Mouse (Mus musculus) ES-E14 (cell line): ENCODE measurements around the gene Calhm3. TPM values are rescaled to one million over a fixed set of nuclear protein-coding genes. Genes with fewer than 3 reads are reported as not detected.

Experiments
- DNase-seq: peaks from one replicate; pipeline ENCODE4 v3.0.0-alpha.2; 2013; ENCODE audit warnings: low read depth, low spot score
- H3K27ac ChIP-seq: 2 replicates; pipeline ENCODE4 v1.5.1; 2012; ENCODE audit warnings: low read depth, mild to moderate bottlenecking, low read length, moderate library complexity, mixed read lengths; ENCODE audit not compliant: poor library complexity, insufficient read depth, severe bottlenecking
- H3K36me3 ChIP-seq: 2 replicates; pipeline ENCODE4 v1.6.1; 2012; ENCODE audit warnings: mild to moderate bottlenecking, low read length, moderate library complexity, mixed read lengths; ENCODE audit not compliant: control insufficient read depth, poor library complexity, insufficient read depth, severe bottlenecking
- H3K4me1 ChIP-seq, 2 experiments: fragments of 150-350 bp in 1 of 2; sonication (generic) in 1 of 2; 2 replicates each; pipeline ENCODE4 v1.6.1; 2012; ENCODE audit warnings: low read length in 2 of 2, mild to moderate bottlenecking in 1 of 2, mixed read lengths in 1 of 2; ENCODE audit not compliant: control insufficient read depth in 2 of 2, insufficient read depth in 2 of 2, poor library complexity in 1 of 2
- H3K4me3 ChIP-seq, 2 experiments: fragments of 150-350 bp in 1 of 2; sonication (generic) in 1 of 2; 2 replicates each; pipeline ENCODE4 v1.5.1; 2012; ENCODE audit warnings: low read length in 2 of 2, low read depth in 1 of 2, mild to moderate bottlenecking in 1 of 2, mixed read lengths in 1 of 2; ENCODE audit not compliant: insufficient read depth in 1 of 2, poor library complexity in 1 of 2, severe bottlenecking in 1 of 2
- H3K9ac ChIP-seq: 2 replicates; pipeline ENCODE4 v1.6.1; 2012; ENCODE audit warnings: low read depth, mild to moderate bottlenecking, low read length, mixed read lengths; ENCODE audit not compliant: poor library complexity, insufficient read depth, severe bottlenecking
- H3K9me3 ChIP-seq: fragments of 150-350 bp; sonication (generic); 2 replicates; pipeline ENCODE4 v1.6.1; 2012; ENCODE audit warnings: low read depth, mild to moderate bottlenecking, low read length; ENCODE audit not compliant: control insufficient read depth, insufficient read depth
- CHD2 ChIP-seq: IDR thresholded peaks from 2 replicates; pipeline ENCODE4 v1.6.1; 2014; ENCODE audit warnings: mild to moderate bottlenecking, low read depth, low read length, inconsistent platforms
- HCFC1 ChIP-seq: IDR thresholded peaks from 2 replicates; pipeline ENCODE4 v1.6.1; 2012; ENCODE audit warnings: low read length, inconsistent platforms, borderline replicate concordance; ENCODE audit not compliant: insufficient read depth
- MAFK ChIP-seq: IDR thresholded peaks from 2 replicates; pipeline ENCODE4 v1.6.1; 2014; ENCODE audit warnings: mild to moderate bottlenecking, low read depth, low read length, inconsistent platforms; ENCODE audit not compliant: insufficient read depth
- ZC3H11A ChIP-seq: IDR thresholded peaks from 2 replicates; pipeline ENCODE4 v1.6.1; 2012; ENCODE audit warnings: low read depth, mild to moderate bottlenecking, inconsistent platforms, low read length, borderline replicate concordance
- ZNF384 ChIP-seq: IDR thresholded peaks from 2 replicates; pipeline ENCODE4 v1.6.1; 2012; ENCODE audit warnings: low read depth, low read length, inconsistent platforms
- in situ Hi-C, 2 experiments: fragments of 600-800 bp; cut with MboI; formaldehyde crosslinking; loops; one replicate each; pipeline ENCODE4 v1.15.1; 2025; ENCODE audit warnings: low sequenced_read_pairs in 2 of 2, inconsistent platforms in 1 of 2; ENCODE audit not compliant: unreplicated experiment in 2 of 2
- total RNA-seq: library from RNA; depleted of rRNA; stranded (reverse); fragments of 300-350 nt; gene quantifications from 2 replicates; pipeline ENCODE4 v1.2.3, GENCODE M21; 2012

The Calhm3 gene
- total RNA-seq, 1 experiment, result 2.8 TPM

GRCm38 (mm10) chr19:47153767-47154166 is 3.8 kb downstream of the Calhm3 start:
- in situ Hi-C loops, result no loop called here
- no peak for DNase-seq
- TF ChIP-seq MAFK (no peak), HCFC1 (no peak), CHD2 (no peak), ZNF384 (no peak), ZC3H11A (no peak)

GRCm38 (mm10) chr19:47152062-47152369 is 5.5 kb downstream of the Calhm3 start:
- Histone ChIP-seq H3K9me3 (no peaks in the 10 kb centered on the region), H3K9ac (peak overlapping the region; percentile 3; the same call in 1 of the 2 replicates), H3K27ac (no peak overlapping the region), H3K36me3 (no peaks in the 10 kb centered on the region), H3K4me3 (peak overlapping the region in 1 of 2 experiments; percentile 32; a peak in 1 of 4 replicates), H3K4me1 (peaks cover 0 to 20% of the 10 kb centered on the region in 2 experiments; a peak in 3 of 4 replicates)
- in situ Hi-C loops, result no loop called here
- no peak for DNase-seq
- TF ChIP-seq CHD2 (no peak), ZNF384 (no peak), MAFK (no peak), ZC3H11A (no peak), HCFC1 (no peak)

More at GRCm38 (mm10) chr19:47153767-47154166, 3.8 kb downstream of the Calhm3 start:
- Histone ChIP-seq H3K9ac (no peak overlapping the region), H3K4me3 (no peak overlapping the region), H3K9me3 (no peaks in the 10 kb centered on the region), H3K27ac (no peak overlapping the region), H3K36me3 (no peaks in the 10 kb centered on the region), H3K4me1 (peaks cover 0 to 18% of the 10 kb centered on the region in 2 experiments; a peak in 2 of 4 replicates)

GRCm38 (mm10) chr19:47151332-47152061 is 6.1 kb downstream of the Calhm3 start:
- DNase-seq, result no peak
- peaks cover 0 to 20% of the 10 kb centered on the region in 2 experiments; a peak in 3 of 4 replicates for H3K4me1 ChIP-seq
- in situ Hi-C loops, result no loop called here

GRCm38 (mm10) chr19:47149854-47150253 is 7.7 kb downstream of the Calhm3 start:
- no peak for DNase-seq
- H3K4me3 ChIP-seq, result no peak overlapping the region
- H3K4me1 ChIP-seq, result peaks cover 0 to 21% of the 10 kb centered on the region in 2 experiments; a peak in 3 of 4 replicates
- H3K36me3 ChIP-seq, result no peaks in the 10 kb centered on the region
- in situ Hi-C loops, result no loop called here
- TF ChIP-seq ZC3H11A (no peak), ZNF384 (peak; percentile 90)
- H3K9me3 ChIP-seq, result no peaks in the 10 kb centered on the region
- peak overlapping the region; percentile 54; the same call in 1 of the 2 replicates for H3K27ac ChIP-seq
- no peak overlapping the region for H3K9ac ChIP-seq

More at GRCm38 (mm10) chr19:47151332-47152061, 6.1 kb downstream of the Calhm3 start:
- TF ChIP-seq ZNF384, result no peak
- TF ChIP-seq HCFC1, result no peak
- no peak for TF ChIP-seq CHD2
- no peak for TF ChIP-seq ZC3H11A
- TF ChIP-seq MAFK, result no peak
- peak overlapping the region in 1 of 2 experiments; percentile 32; a peak in 2 of 4 replicates for H3K4me3 ChIP-seq
- H3K9me3 ChIP-seq, result no peaks in the 10 kb centered on the region
- no peaks in the 10 kb centered on the region for H3K36me3 ChIP-seq
- peak overlapping the region; percentile 25; the same call in 1 of the 2 replicates for H3K9ac ChIP-seq
- no peak overlapping the region for H3K27ac ChIP-seq
